Mouse (Mus musculus) layer of hippocampus, postnatal 36 days (tissue): ENCODE results near the gene Aldh1a2. TPM values are rescaled to one million over a fixed set of nuclear protein-coding genes. Genes with fewer than 3 reads are reported as not detected.

ENCODE experiments used
- DNase-seq, 2 experiments: peaks; one replicate each; pipeline ENCODE4 v3.0.0; 2022
- total RNA-seq, 2 experiments: library from RNA; stranded (reverse); gene quantifications; 2 replicates each; pipeline ENCODE4 v1.2.3; 2021

Gene Aldh1a2
- total RNA-seq, result 1 to 10 TPM; 3.5 to 4.6 TPM

- peak; percentile 4 to 10 for DNase-seq
These were observed at the start of gene Aldh1a2 for GRCm38 (mm10) chr9:71215248-71216035. Gene Aldh1a2, plus strand, starts transcription at chr9:71215789.

- DNase-seq, result no peak
These were observed 49.4 kb upstream of the Aldh1a2 start for GRCm38 (mm10) chr9:71166019-71166705.

- no peak for DNase-seq
These were observed 48.6 kb upstream of the Aldh1a2 start for GRCm38 (mm10) chr9:71166871-71167465.

- DNase-seq, result no peak
These were observed 47.9 kb upstream of the Aldh1a2 start for GRCm38 (mm10) chr9:71167473-71168215.

GRCm38 (mm10) chr9:71168511-71168910, 47.1 kb upstream of the Aldh1a2 start, which contains the start of gene Aqp9:
Gene Aqp9, minus strand, starts transcription at chr9:71168682.
- no peak for DNase-seq

- no peak for DNase-seq
These were observed 42.1 kb upstream of the Aldh1a2 start for GRCm38 (mm10) chr9:71173533-71173932.

- DNase-seq, result no peak
These were observed 41.1 kb upstream of the Aldh1a2 start for GRCm38 (mm10) chr9:71174316-71174975.

GRCm38 (mm10) chr9:71175686-71176085, 39.9 kb upstream of the Aldh1a2 start:
- no peak for DNase-seq

- no peak for DNase-seq
These were observed 36.2 kb upstream of the Aldh1a2 start for GRCm38 (mm10) chr9:71179276-71179896.

- no peak for DNase-seq
These were observed 35.5 kb upstream of the Aldh1a2 start for GRCm38 (mm10) chr9:71179964-71180700.

- no peak for DNase-seq
These were observed 30.3 kb upstream of the Aldh1a2 start for GRCm38 (mm10) chr9:71185285-71185684.

GRCm38 (mm10) chr9:71185823-71186222, 29.8 kb upstream of the Aldh1a2 start:
- DNase-seq, result no peak

- DNase-seq, result no peak
These were observed 28.2 kb upstream of the Aldh1a2 start for GRCm38 (mm10) chr9:71187396-71187795.

- peak; percentile 44 to 51 for DNase-seq
These were observed 26.8 kb upstream of the Aldh1a2 start for GRCm38 (mm10) chr9:71188647-71189415.

- no peak for DNase-seq
These were observed 16.8 kb upstream of the Aldh1a2 start for GRCm38 (mm10) chr9:71198826-71199225.

- DNase-seq, result no peak
These were observed 13.3 kb upstream of the Aldh1a2 start for GRCm38 (mm10) chr9:71202265-71202664.

- DNase-seq, result no peak
These were observed 6.3 kb upstream of the Aldh1a2 start for GRCm38 (mm10) chr9:71209299-71209698.

GRCm38 (mm10) chr9:71210870-71211269, 4.7 kb upstream of the Aldh1a2 start:
- DNase-seq, result peak; percentile 12 to 41

GRCm38 (mm10) chr9:71213636-71214035, 2.0 kb upstream of the Aldh1a2 start:
- no peak for DNase-seq
